Mouse (Mus musculus) CD4-positive, CD25-positive, alpha-beta regulatory T cell, adult 2 months (primary cell): Measurements from ENCODE around the gene Cxcl2.
A peak's percentile ranks its signal among the peaks of the same experiment; 100 is the strongest.

Source experiments
- DNase-seq: peaks from one replicate; pipeline ENCODE4 v3.0.0-alpha.2; 2012; ENCODE audit warnings: low read depth, low spot score

Cxcl2 gene

GRCm38 (mm10) chr5:90903339-90904020, at the start of gene Cxcl2:
Gene Cxcl2, plus strand, starts transcription at chr5:90903871.
- DNase-seq = peak; percentile 25

GRCm38 (mm10) chr5:90855308-90856230, 48.1 kb upstream of the Cxcl2 start:
- DNase-seq = no peak

GRCm38 (mm10) chr5:90857463-90857862, 46.2 kb upstream of the Cxcl2 start:
- no peak for DNase-seq

DNA sequence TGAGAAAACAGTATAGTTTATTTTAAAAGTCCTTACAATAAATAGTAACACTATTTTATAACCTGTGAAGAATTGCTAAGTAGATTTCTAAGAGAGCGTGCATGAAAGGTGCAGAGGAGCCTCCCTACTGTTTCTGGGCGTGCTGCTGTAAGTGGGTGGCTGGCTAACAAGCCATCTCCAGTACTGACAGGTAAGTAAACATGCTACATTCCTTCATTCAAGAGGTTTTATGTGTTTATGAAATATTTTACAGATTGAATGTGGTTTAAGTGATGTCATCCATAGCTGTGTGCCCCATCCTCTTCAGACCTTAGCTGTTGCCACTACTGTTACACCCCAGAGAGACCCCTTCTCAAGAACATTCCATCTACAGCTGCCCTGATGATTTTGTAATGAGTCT, 45.2 kb upstream of the Cxcl2 start:
- DNase-seq = no peak

DNA sequence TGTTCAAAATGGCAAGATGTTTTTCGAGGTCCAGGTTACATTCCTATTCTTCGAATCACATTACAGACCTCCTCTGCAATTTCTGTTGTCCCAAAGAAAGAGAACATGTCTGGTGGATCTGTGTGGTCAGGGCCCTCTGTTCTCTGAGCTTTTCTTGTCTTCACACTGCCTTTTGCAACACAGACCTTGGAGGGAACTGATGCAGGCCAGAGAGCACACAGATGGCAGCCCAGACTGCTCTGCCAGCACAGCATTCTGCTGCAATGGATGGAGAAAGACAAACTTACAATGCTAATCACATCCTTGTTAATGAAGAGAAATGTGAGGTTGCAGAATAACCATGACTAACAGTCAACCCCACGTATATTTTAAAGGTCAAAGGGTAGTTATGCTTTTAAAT, 44.6 kb upstream of the Cxcl2 start:
- DNase-seq = no peak

DNA sequence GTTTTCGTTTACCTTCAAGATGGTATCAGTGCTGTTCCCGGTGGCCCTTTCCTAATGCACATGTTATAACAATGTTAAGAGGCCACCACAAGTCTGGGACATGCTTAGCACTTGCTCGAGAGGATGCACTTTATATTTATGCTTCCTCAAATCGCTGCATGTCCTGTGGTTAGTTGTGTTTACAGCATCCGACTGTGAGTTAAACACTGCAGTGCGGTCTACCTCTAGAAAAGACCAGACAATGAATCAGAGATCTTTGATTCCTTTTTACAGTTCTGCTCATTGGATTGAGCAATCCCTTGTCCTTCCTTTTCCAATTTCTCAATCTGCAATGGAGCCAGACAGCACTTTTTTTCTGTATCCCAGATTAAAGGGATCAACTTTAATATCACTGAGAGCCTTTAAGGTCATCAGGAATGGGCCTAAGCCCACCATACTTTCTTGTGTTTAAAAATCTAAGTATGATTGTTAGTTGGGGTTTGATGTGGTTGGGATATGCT, 41.7 kb upstream of the Cxcl2 start:
- no peak for DNase-seq

DNA sequence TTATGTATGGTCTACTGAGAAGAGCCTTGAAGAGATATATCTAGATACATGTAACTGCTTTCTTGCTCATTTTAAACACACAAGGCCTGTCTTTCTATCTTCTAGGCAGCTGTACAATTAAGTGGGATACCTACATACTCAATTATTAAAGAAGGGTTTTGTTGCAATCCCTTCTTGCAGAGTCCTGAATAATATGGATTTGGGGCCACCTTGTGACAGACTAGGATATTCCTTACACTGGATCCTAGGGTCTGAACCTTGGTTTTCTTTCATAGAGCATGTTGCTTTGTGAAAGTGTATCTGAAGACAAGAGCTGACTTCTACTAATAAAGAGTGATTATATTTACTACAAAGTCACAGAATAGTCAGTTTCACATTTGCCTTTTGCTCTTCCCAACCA, 36.9 kb upstream of the Cxcl2 start:
- DNase-seq = no peak

DNA sequence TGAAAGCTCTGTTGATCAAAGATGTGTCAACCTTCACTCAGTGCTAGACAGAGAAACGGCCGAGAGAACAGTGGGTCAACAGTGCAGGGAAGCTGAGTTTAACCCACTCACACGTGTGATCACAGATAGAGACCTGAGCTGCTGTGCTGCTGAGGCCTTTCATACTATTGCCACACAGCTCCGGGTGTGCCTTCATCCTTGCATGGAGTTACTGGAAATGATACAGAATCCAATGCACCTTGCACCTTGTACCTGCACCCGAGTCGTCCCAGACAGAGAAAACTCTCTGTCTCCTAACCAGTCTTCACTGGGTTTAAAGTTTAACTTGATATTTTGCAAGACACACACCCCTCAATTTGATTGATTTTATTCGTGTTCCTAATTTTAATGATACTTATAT, 31.3 kb upstream of the Cxcl2 start:
- no peak for DNase-seq

DNA sequence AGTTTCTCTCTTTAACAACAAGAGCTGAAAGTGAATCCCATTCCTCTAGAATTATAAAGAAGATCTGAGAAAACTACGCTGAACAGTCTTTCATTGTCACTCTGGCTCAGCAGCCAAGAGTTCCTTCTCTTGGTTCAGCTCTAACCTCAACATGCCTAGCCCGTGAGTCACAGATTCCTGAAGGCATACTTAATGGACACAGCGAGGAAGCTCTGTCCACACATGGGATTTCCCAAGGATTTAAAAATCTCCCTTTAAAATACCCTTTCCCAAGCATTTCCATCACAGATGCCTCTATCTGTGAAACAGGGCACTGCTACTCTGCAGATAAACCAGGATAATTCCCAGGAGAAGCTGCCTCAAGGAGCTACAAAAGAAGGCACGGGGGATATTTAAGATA, 27.6 kb upstream of the Cxcl2 start:
- no peak for DNase-seq

- peak; percentile 19 for DNase-seq
These were observed 27.0 kb upstream of the Cxcl2 start for GRCm38 (mm10) chr5:90876471-90877172.

- DNase-seq = no peak
These were observed 26.5 kb upstream of the Cxcl2 start for GRCm38 (mm10) chr5:90877173-90877512.

- peak; percentile 38 for DNase-seq
These were observed 24.2 kb upstream of the Cxcl2 start for GRCm38 (mm10) chr5:90879307-90880014.

GRCm38 (mm10) chr5:90880335-90880850, 23.3 kb upstream of the Cxcl2 start:
- DNase-seq = no peak

GRCm38 (mm10) chr5:90881021-90881420, 22.6 kb upstream of the Cxcl2 start:
- DNase-seq = no peak

DNA sequence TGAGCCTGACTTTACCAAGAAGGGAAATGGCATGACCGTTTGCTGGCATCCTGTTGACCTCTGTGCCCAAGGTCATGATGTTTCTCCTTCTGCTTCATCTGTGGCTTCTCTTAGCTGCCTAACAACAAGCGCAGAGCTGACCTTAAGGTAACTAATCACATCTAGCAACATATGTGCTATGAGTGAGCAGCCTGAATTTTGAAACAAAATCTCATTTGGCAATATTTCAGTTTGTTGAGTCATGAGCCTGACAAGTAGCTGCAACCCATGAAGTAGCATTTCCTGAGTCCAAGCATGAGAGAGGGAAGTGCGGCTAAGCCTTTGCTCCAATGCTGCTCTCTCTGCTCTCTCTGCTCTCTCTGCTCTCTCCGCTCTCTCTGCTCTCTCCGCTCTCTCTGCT, 22.0 kb upstream of the Cxcl2 start:
- DNase-seq = peak; percentile 37

DNA sequence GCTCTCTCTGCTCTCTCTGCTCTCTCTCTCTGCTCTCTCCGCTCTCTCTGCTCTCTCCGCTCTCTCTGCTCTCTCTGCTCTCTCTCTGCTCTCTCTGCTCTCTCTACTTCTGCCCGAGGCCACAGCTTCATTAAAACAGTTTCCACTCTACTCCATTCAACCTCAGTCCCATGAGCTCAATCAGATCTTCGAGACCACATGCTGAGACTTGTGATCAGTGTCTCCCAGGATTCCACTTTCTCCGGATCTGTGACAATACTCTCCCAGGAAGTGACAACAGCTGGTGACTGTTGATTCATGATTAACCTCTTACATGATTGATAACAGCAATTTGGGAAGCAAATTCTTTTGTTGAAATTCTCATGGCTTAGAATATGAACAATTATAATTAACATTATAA, 21.5 kb upstream of the Cxcl2 start:
- no peak for DNase-seq

DNA sequence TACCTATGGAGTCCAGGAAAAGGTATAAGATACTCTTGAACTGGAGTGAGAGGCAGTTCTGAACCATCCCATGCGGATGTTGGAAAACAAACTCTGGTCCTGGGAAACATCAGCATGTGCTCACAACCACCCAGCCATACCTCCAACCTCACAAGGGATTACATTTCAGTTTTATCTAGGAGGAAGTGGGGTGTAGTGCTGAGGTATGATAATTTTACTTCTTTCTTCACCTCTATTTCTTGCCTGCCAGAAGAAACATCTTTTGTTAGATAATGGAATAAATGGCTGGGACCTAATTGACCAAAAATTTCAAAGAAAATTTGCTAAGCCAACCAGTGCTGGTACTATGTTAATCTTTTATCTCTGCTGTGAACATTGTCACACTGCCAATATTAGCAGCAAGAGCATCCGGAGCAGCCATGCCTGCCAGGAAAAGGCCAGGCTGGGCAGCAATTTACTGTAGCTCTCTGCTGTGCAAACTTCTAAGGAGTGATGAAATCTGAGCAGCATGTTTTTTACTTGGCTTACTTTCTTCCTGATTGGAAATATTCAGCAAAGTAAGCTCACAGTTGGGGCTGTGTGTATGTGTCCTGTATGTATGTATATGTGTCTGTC, 18.9 kb upstream of the Cxcl2 start:
- DNase-seq = no peak

DNA sequence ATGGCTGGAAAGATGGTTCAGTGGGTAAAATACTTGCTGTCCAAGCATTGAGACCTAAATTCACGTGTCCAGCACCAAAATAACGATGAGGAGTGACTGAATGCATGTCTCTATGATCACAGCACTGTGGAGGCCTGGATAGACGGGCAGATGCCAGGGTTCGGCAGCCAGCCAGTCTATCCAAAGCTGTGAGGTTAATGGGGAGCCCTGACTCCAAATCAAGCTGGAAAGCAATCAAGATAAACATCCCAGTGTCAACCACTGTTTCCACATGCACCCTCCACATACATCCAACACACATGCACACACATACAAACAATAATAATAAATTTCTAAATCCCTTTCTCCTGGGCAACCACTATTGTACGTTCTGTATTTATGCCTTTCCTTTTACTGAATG, 15.0 kb upstream of the Cxcl2 start:
- DNase-seq = no peak

DNA sequence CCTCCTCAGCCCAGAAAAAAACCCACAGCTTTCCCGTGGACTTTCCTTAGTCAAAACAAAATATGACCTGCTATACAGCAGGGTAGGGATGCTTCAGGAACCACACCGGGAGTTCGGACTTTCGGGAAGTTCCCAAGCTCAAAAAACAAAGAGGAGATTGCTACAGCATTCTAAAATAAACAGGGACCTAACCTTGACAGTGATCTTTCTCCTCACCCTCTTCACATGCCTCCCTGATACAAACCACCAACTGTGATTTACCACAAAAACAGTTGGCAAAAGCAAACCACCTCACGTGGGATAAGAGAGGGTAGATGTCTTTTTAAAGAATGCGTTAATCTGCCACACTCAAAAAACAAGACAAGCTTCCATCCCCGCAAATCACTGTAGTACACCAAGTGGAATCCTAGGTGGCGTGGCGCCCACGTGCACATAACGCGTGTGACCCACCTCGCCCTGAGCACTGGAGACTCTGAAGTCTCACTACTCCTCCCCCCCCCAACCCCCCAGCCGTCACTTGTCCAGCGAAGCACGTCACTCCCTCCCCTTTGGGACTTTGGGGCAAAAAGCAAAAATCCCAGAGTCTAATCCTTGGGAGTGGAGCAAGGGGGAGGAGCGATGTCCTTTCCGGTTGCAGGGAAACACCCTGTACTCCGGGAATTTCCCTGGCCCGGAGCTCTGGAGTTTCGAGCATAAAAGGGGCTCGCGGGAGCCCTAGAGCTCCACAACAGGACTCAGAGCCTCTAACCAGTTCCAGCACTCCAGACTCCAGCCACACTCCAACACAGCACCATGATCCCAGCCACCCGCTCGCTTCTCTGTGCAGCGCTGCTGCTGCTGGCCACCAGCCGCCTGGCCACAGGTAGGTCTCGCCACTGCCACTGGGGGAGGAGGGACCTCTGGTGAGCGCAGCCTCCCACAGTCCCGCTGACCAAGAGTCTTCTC, 12.9 kb upstream of the Cxcl2 start, which contains the start of gene Cxcl1:
TSS of gene Cxcl1 (plus strand) at position 723 of the 945 bp plus-strand sequence.
- no peak for DNase-seq

DNA sequence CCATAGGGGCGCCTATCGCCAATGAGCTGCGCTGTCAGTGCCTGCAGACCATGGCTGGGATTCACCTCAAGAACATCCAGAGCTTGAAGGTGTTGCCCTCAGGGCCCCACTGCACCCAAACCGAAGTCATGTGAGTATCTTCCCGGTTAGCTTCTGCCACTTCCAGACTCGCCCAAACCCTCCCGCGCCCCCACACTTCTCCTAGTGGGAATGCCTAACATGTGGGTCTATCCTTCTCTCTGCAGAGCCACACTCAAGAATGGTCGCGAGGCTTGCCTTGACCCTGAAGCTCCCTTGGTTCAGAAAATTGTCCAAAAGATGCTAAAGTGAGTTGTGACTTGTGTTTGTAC, 12.2 kb upstream of the Cxcl2 start:
- DNase-seq = no peak
